Mouse (Mus musculus): ENCODE data around the gene Mynn. TPM values are rescaled to one million over a fixed set of nuclear protein-coding genes. Genes with fewer than 3 reads are reported as not detected.

The Mynn gene
- polyA plus RNA-seq, 1 experiment from 2014 or later: 25.5 TPM

GRCm38 (mm10) chr3:30595111-30595832 lies 6.6 kb upstream of the Mynn start:
- H3K36me3 ChIP-seq (ENCODE audit: control insufficient read depth, insufficient read depth, low read length): no peaks in the 10 kb centered on the region
- H3K4me1 ChIP-seq (ENCODE audit: control insufficient read depth, insufficient read depth, low read depth, low read length): peaks cover 3% of the 10 kb centered on the region
- H3K9me3 ChIP-seq (ENCODE audit: control insufficient read depth, low read length): no peaks in the 10 kb centered on the region
- H3K27me3 ChIP-seq (replicated peaks; ENCODE audit: control insufficient read depth, insufficient read depth, low read length): no peaks in the 10 kb centered on the region
- under 1% methylated on average over 61 of the region's 62 CpGs for WGBS
- peak overlapping the region; percentile 85 for H3K4me3 ChIP-seq (ENCODE audit: low read length)
- peak overlapping the region; percentile 89 for H3K9ac ChIP-seq (ENCODE audit: low read depth, low read length)
- H3K4me2 ChIP-seq (ENCODE audit: low read length): peak overlapping the region; percentile 74
- H3K27ac ChIP-seq (ENCODE audit: low read depth, low read length): peak overlapping the region; percentile 82
- ATAC-seq: peak; percentile 70

GRCm38 (mm10) chr3:30597271-30597670 lies 4.6 kb upstream of the Mynn start:
- WGBS: 85% methylated on average over 7 of the region's 7 CpGs

GRCm38 (mm10) chr3:30599711-30600545 lies 1.9 kb upstream of the Mynn start, which contains the start of gene Actrt3:
Actrt3 (minus strand) TSS chr3:30599939.
- WGBS: 1% methylated on average over 32 of the region's 32 CpGs

More at GRCm38 (mm10) chr3:30597271-30597670, 4.6 kb upstream of the Mynn start:
- Histone ChIP-seq H3K4me3 (ENCODE audit: low read length) (no peak overlapping the region), H3K27ac (ENCODE audit: low read depth, low read length) (no peak overlapping the region), H3K36me3 (ENCODE audit: control insufficient read depth, insufficient read depth, low read length) (no peaks in the 10 kb centered on the region), H3K9ac (ENCODE audit: low read depth, low read length) (no peak overlapping the region), H3K4me2 (ENCODE audit: low read length) (no peak overlapping the region), H3K27me3 (replicated peaks; ENCODE audit: control insufficient read depth, insufficient read depth, low read length) (no peaks in the 10 kb centered on the region), H3K4me1 (ENCODE audit: control insufficient read depth, insufficient read depth, low read depth, low read length) (peaks cover 3% of the 10 kb centered on the region), H3K9me3 (ENCODE audit: control insufficient read depth, low read length) (no peaks in the 10 kb centered on the region)
- ATAC-seq: no peak

GRCm38 (mm10) chr3:30600717-30601116 lies 1.1 kb upstream of the Mynn start:
- H3K4me1 ChIP-seq (ENCODE audit: control insufficient read depth, insufficient read depth, low read depth, low read length): peaks cover 18% of the 10 kb centered on the region
- under 1% methylated on average over 14 of the region's 14 CpGs for WGBS
- H3K4me2 ChIP-seq (ENCODE audit: low read length): peak overlapping the region; percentile 72
- H3K4me3 ChIP-seq (ENCODE audit: low read length): peak overlapping the region; percentile 56
- H3K27ac ChIP-seq (ENCODE audit: low read depth, low read length): peak overlapping the region; percentile 73
- no peaks in the 10 kb centered on the region for H3K27me3 ChIP-seq (replicated peaks; ENCODE audit: control insufficient read depth, insufficient read depth, low read length)
- H3K9me3 ChIP-seq (ENCODE audit: control insufficient read depth, low read length): no peaks in the 10 kb centered on the region
- 0 out of 2 replicates have a peak, but pooled peaks have one; percentile 17 for ATAC-seq
- H3K36me3 ChIP-seq (ENCODE audit: control insufficient read depth, insufficient read depth, low read length): peaks cover 3% of the 10 kb centered on the region; the same call in 1 of the 2 replicates
- peak overlapping the region; percentile 57 for H3K9ac ChIP-seq (ENCODE audit: low read depth, low read length)

More at GRCm38 (mm10) chr3:30599711-30600545, 1.9 kb upstream of the Mynn start, which contains the start of gene Actrt3:
- Histone ChIP-seq H3K27ac (ENCODE audit: low read depth, low read length) (peak within 1 kb of the TSS; percentile 73), H3K4me1 (ENCODE audit: control insufficient read depth, insufficient read depth, low read depth, low read length) (peaks cover 18% of the 10 kb centered on the region), H3K9ac (ENCODE audit: low read depth, low read length) (peak within 1 kb of the TSS; percentile 66), H3K36me3 (ENCODE audit: control insufficient read depth, insufficient read depth, low read length) (peaks cover 3% of the 10 kb centered on the region; the same call in 1 of the 2 replicates), H3K4me3 (ENCODE audit: low read length) (peak within 1 kb of the TSS; percentile 56), H3K27me3 (replicated peaks; ENCODE audit: control insufficient read depth, insufficient read depth, low read length) (no peaks in the 10 kb centered on the region), H3K9me3 (ENCODE audit: control insufficient read depth, low read length) (no peaks in the 10 kb centered on the region), H3K4me2 (ENCODE audit: low read length) (peak within 1 kb of the TSS; percentile 72)
- ATAC-seq: no peak

- Histone ChIP-seq H3K4me3 (ENCODE audit: low read length) (peak overlapping the region; percentile 56), H3K4me1 (ENCODE audit: control insufficient read depth, insufficient read depth, low read depth, low read length) (peaks cover 14% of the 10 kb centered on the region), H3K4me2 (ENCODE audit: low read length) (peak overlapping the region; percentile 72), H3K36me3 (ENCODE audit: control insufficient read depth, insufficient read depth, low read length) (peaks cover 3% of the 10 kb centered on the region; the same call in 1 of the 2 replicates), H3K9me3 (ENCODE audit: control insufficient read depth, low read length) (no peaks in the 10 kb centered on the region), H3K27me3 (replicated peaks; ENCODE audit: control insufficient read depth, insufficient read depth, low read length) (no peaks in the 10 kb centered on the region), H3K27ac (ENCODE audit: low read depth, low read length) (peak overlapping the region; percentile 65; the same call in 1 of the 2 replicates), H3K9ac (ENCODE audit: low read depth, low read length) (no peak overlapping the region)
- under 1% methylated on average over 17 of the region's 17 CpGs for WGBS
- peak; percentile 41 for ATAC-seq
Measured at GRCm38 (mm10) chr3:30601175-30601574, 690 bp upstream of the Mynn start.

- H3K4me1 ChIP-seq (ENCODE audit: control insufficient read depth, insufficient read depth, low read depth, low read length): peaks cover 14% of the 10 kb centered on the region
- peak overlapping the region; percentile 76 for H3K9ac ChIP-seq (ENCODE audit: low read depth, low read length)
- peak overlapping the region; percentile 83 for H3K4me3 ChIP-seq (ENCODE audit: low read length)
- WGBS: under 1% methylated on average over 13 of the region's 13 CpGs
- H3K36me3 ChIP-seq (ENCODE audit: control insufficient read depth, insufficient read depth, low read length): peaks cover 7% of the 10 kb centered on the region; the same call in 1 of the 2 replicates
- ATAC-seq: no peak
- no peaks in the 10 kb centered on the region for H3K27me3 ChIP-seq (replicated peaks; ENCODE audit: control insufficient read depth, insufficient read depth, low read length)
- peak overlapping the region; percentile 72 for H3K4me2 ChIP-seq (ENCODE audit: low read length)
- no peaks in the 10 kb centered on the region for H3K9me3 ChIP-seq (ENCODE audit: control insufficient read depth, low read length)
- peak overlapping the region; percentile 98 for H3K27ac ChIP-seq (ENCODE audit: low read depth, low read length)
Measured at GRCm38 (mm10) chr3:30601610-30602064, 228 bp upstream of the Mynn start.

GRCm38 (mm10) chr3:30602740-30603098 lies 854 bp downstream of the Mynn start:
- Histone ChIP-seq H3K9me3 (ENCODE audit: control insufficient read depth, low read length) (no peaks in the 10 kb centered on the region), H3K4me3 (ENCODE audit: low read length) (peak overlapping the region; percentile 83), H3K4me1 (ENCODE audit: control insufficient read depth, insufficient read depth, low read depth, low read length) (peaks cover 14% of the 10 kb centered on the region), H3K4me2 (ENCODE audit: low read length) (peak overlapping the region; percentile 57), H3K27ac (ENCODE audit: low read depth, low read length) (peak overlapping the region; percentile 98), H3K36me3 (ENCODE audit: control insufficient read depth, insufficient read depth, low read length) (peaks cover 11% of the 10 kb centered on the region), H3K27me3 (replicated peaks; ENCODE audit: control insufficient read depth, insufficient read depth, low read length) (no peaks in the 10 kb centered on the region), H3K9ac (ENCODE audit: low read depth, low read length) (peak overlapping the region; percentile 76)
- no peak for ATAC-seq
- 0% methylated on average over 25 of the region's 27 CpGs for WGBS

GRCm38 (mm10) chr3:30603256-30603655 lies 1.4 kb downstream of the Mynn start:
- H3K4me3 ChIP-seq (ENCODE audit: low read length): peak overlapping the region; percentile 83
- no peak for ATAC-seq
- H3K4me2 ChIP-seq (ENCODE audit: low read length): peak overlapping the region; percentile 57
- H3K36me3 ChIP-seq (ENCODE audit: control insufficient read depth, insufficient read depth, low read length): peaks cover 13% of the 10 kb centered on the region
- H3K4me1 ChIP-seq (ENCODE audit: control insufficient read depth, insufficient read depth, low read depth, low read length): peaks cover 14% of the 10 kb centered on the region
- no peaks in the 10 kb centered on the region for H3K27me3 ChIP-seq (replicated peaks; ENCODE audit: control insufficient read depth, insufficient read depth, low read length)
- no peaks in the 10 kb centered on the region for H3K9me3 ChIP-seq (ENCODE audit: control insufficient read depth, low read length)
- no peak overlapping the region for H3K27ac ChIP-seq (ENCODE audit: low read depth, low read length)
- WGBS: 33% methylated on average over 10 of the region's 10 CpGs
- peak overlapping the region; percentile 76; the same call in 1 of the 2 replicates for H3K9ac ChIP-seq (ENCODE audit: low read depth, low read length)
